Mouse (Mus musculus) intestine, postnatal 0 days (tissue): ENCODE results near the gene Cox10. TPM values are rescaled to one million over a fixed set of nuclear protein-coding genes. Genes with fewer than 3 reads are reported as not detected.

ENCODE experiments used
- ATAC-seq: fragments of 200-750 bp; cut with Nextera tagmentation; 2 replicates; pipeline ENCODE4 v1.8.0; 2017; ENCODE audit warnings: mild to moderate bottlenecking, moderate TSS enrichment, moderate library complexity
- H3K27ac ChIP-seq: fragments of 300-500 bp; sonication (generic); 2 replicates; pipeline ENCODE4 v1.5.1; 2014; ENCODE audit warnings: mild to moderate bottlenecking, low read depth, low read length, moderate library complexity
- H3K27me3 ChIP-seq: fragments of 300-500 bp; sonication (generic); replicated peaks from 2 replicates; pipeline ENCODE4 v1.6.1; 2014; ENCODE audit warnings: low read length, mixed read lengths; ENCODE audit not compliant: control insufficient read depth, insufficient read depth
- H3K36me3 ChIP-seq: fragments of 300-500 bp; sonication (generic); 2 replicates; pipeline ENCODE4 v1.6.1; 2014; ENCODE audit warnings: mild to moderate bottlenecking, moderate library complexity; ENCODE audit not compliant: control insufficient read depth, insufficient read depth
- H3K4me1 ChIP-seq: fragments of 300-500 bp; sonication (generic); replicated peaks from 2 replicates; pipeline ENCODE4 v1.6.1; 2014; ENCODE audit warnings: antibody characterized with exemption, low read length, mixed read lengths; ENCODE audit not compliant: control insufficient read depth, insufficient read depth
- H3K4me2 ChIP-seq: fragments of 300-500 bp; sonication (generic); replicated peaks from 2 replicates; pipeline ENCODE4 v1.6.1; 2014; ENCODE audit warnings: low read depth, mild to moderate bottlenecking, moderate library complexity
- H3K4me3 ChIP-seq: fragments of 300-500 bp; sonication (generic); 2 replicates; pipeline ENCODE4 v1.5.1; 2014; ENCODE audit warnings: low read depth, low read length
- H3K9ac ChIP-seq: fragments of 300-500 bp; sonication (generic); 2 replicates; pipeline ENCODE4 v1.6.1; 2014; ENCODE audit warnings: mild to moderate bottlenecking, low read depth, low read length
- H3K9me3 ChIP-seq: fragments of 300-500 bp; sonication (generic); 2 replicates; pipeline ENCODE4 v1.6.1; 2016; ENCODE audit warnings: mixed run types; ENCODE audit not compliant: control insufficient read depth
- CTCF ChIP-seq: sonication (generic); IDR thresholded peaks from 2 replicates; pipeline ENCODE4 v1.5.1; 2016; ENCODE audit warnings: low read depth, mild to moderate bottlenecking, control low read depth, antibody characterized with exemption, moderate library complexity
- WGBS: fragments of 180-500 bp; shearing (Covaris S2); extraction: QIAGEN DNeasy Blood & Tissue Kit; methylation state at CpG from one replicate; pipeline ENCODE4 v1.1.7; 2014; 5-methylcytosine and 5-hydroxymethylcytosine counted together
- polyA plus RNA-seq: library from polyadenylated mRNA; unstranded; fragments of >200 nt; fragmentation: Nextera tagmentation; extraction: Ambion mirVana; gene quantifications from 2 replicates; pipeline ENCODE4 v1.2.1, GENCODE M21; 2015

Gene Cox10
- polyA plus RNA-seq, 1 experiment from 2014 or later = 21.4 TPM

- Histone ChIP-seq H3K36me3 (no peaks in the 10 kb centered on the region), H3K4me1 (no peaks in the 10 kb centered on the region), H3K27me3 (no peaks in the 10 kb centered on the region), H3K4me3 (no peak overlapping the region), H3K4me2 (no peak overlapping the region), H3K27ac (no peak overlapping the region), H3K9ac (no peak overlapping the region), H3K9me3 (no peaks in the 10 kb centered on the region)
- no peak for ATAC-seq
- no peak for TF ChIP-seq CTCF
- WGBS = 78% methylated on average over 9 of the region's 9 CpGs
These were observed 35.8 kb upstream of the Cox10 start for GRCm38 (mm10) chr11:64115101-64115500.

DNA sequence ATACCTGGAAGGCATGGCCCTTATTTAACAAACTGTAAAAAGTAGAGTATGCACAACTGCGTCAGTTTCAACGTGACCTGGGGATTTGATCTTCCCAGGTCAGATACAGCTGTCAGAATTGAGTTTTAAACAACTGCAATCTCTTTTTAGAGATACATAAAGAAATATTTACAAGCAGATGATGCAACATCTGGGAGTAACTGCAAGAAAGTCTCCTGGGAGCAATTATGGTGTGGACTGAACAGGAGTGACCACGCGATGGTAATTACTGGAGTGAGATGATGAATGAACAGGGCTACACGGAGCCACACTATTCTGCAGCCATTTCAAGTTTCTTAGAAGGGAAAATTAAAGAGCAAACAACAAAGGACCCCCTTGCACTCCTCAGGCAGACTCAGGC, 20.8 kb upstream of the Cox10 start:
- Histone ChIP-seq H3K9ac (no peak overlapping the region), H3K4me3 (no peak overlapping the region), H3K27me3 (no peaks in the 10 kb centered on the region), H3K9me3 (no peaks in the 10 kb centered on the region), H3K27ac (no peak overlapping the region), H3K4me1 (no peaks in the 10 kb centered on the region), H3K4me2 (no peak overlapping the region), H3K36me3 (no peaks in the 10 kb centered on the region)
- no peak for TF ChIP-seq CTCF
- no peak for ATAC-seq
- 83% methylated on average over 5 of the region's 5 CpGs for WGBS

DNA sequence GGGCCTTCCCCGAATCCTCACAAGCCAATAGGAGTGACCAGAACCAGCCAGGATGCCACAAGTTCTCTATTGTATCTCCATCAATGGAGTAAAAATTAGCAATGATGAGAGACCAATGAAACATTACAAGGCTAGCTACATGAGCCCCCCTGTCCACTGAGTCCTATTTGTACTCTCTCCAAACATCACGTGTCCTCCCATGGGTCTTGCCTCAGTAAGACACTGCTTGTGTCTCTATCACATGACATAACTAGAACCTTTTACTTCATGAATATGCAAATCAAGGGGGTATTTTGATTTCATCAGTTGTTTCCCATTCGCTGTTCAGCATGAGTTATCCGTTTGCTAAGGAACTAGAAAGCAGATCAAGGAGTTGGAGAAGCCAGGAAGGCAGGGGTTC, 13.8 kb upstream of the Cox10 start:
- Histone ChIP-seq H3K27ac (no peak overlapping the region), H3K27me3 (no peaks in the 10 kb centered on the region), H3K4me3 (no peak overlapping the region), H3K9me3 (no peaks in the 10 kb centered on the region), H3K4me2 (no peak overlapping the region), H3K9ac (no peak overlapping the region), H3K4me1 (no peaks in the 10 kb centered on the region), H3K36me3 (no peaks in the 10 kb centered on the region)
- no peak for ATAC-seq
- 96% methylated on average over 4 of the region's 4 CpGs for WGBS
- no peak for TF ChIP-seq CTCF

GRCm38 (mm10) chr11:64091150-64091549, 11.9 kb upstream of the Cox10 start:
- no peaks in the 10 kb centered on the region for H3K27me3 ChIP-seq
- no peak overlapping the region for H3K4me3 ChIP-seq
- no peak for TF ChIP-seq CTCF
- H3K4me1 ChIP-seq = no peaks in the 10 kb centered on the region
- no peak overlapping the region for H3K4me2 ChIP-seq
- H3K9ac ChIP-seq = no peak overlapping the region
- WGBS = 72% methylated on average over 7 of the region's 7 CpGs
- ATAC-seq = no peak
- H3K9me3 ChIP-seq = no peaks in the 10 kb centered on the region
- H3K36me3 ChIP-seq = no peaks in the 10 kb centered on the region
- H3K27ac ChIP-seq = no peak overlapping the region

DNA sequence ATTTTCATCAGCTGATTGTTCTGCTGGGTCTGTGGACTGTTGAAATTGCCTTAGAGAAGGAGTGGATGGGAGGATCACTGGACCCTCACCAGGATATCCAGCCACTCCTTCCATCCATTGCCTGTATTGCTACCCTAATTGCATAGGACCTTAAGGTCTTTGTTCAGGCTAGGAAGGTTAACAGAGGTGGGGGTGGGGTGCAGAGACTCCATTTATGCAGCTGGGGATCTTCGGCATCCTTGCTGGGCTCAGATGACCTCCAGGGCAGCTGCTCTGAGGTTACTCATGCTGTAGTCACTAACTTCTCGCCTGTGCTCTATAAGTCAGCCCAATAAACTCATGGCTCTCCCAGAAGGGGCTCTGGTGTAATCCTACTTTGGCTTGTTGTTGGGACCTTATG, 10.4 kb upstream of the Cox10 start:
- Histone ChIP-seq H3K27me3 (no peaks in the 10 kb centered on the region), H3K36me3 (no peaks in the 10 kb centered on the region), H3K27ac (no peak overlapping the region), H3K9me3 (no peaks in the 10 kb centered on the region), H3K4me1 (no peaks in the 10 kb centered on the region), H3K9ac (no peak overlapping the region), H3K4me2 (no peak overlapping the region), H3K4me3 (no peak overlapping the region)
- 60% methylated on average over 2 of the region's 2 CpGs for whole genome bisulfite sequencing
- no peak for ATAC-seq
- no peak for TF ChIP-seq CTCF

- Histone ChIP-seq H3K27ac (no peak overlapping the region), H3K9ac (no peak overlapping the region), H3K4me2 (no peak overlapping the region), H3K9me3 (no peaks in the 10 kb centered on the region), H3K27me3 (no peaks in the 10 kb centered on the region), H3K36me3 (no peaks in the 10 kb centered on the region), H3K4me3 (no peak overlapping the region), H3K4me1 (no peaks in the 10 kb centered on the region)
- TF ChIP-seq CTCF = no peak
- no peak for ATAC-seq
- 69% methylated on average over 5 of the region's 5 CpGs for WGBS
These were observed 6.6 kb upstream of the Cox10 start for GRCm38 (mm10) chr11:64085888-64086287.

DNA sequence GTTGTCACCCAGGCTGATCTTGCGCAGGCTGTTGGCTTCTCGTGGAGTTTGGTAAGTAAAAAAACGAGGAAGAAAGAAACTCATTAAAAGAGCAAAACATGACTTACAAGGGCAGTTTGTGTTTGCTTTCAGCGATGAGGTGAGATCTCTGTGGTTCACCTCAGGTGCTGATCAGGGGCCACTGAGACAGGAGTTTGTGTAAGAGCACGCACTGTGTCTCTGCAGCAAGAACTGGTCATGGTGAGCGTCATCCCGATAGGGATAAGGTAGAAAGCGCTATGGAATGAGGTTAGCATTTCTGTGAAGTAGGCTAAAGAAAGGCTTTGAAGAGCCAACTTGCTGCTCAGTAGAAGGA, 436 bp upstream of the Cox10 start:
- H3K36me3 ChIP-seq = no peaks in the 10 kb centered on the region
- peak; percentile 48; the same call in 1 of the 2 replicates for ATAC-seq
- no peaks in the 10 kb centered on the region for H3K27me3 ChIP-seq
- H3K9ac ChIP-seq = peak overlapping the region; percentile 79
- H3K9me3 ChIP-seq = no peaks in the 10 kb centered on the region
- H3K27ac ChIP-seq = peak overlapping the region; percentile 94
- TF ChIP-seq CTCF = no peak
- WGBS = 0% methylated on average over 8 of the region's 8 CpGs
- peak overlapping the region; percentile 70 for H3K4me2 ChIP-seq
- H3K4me3 ChIP-seq = peak overlapping the region; percentile 94
- no peaks in the 10 kb centered on the region; the same call in 1 of the 2 replicates for H3K4me1 ChIP-seq
